Mouse (Mus musculus) right cerebral cortex, postnatal 14 days (tissue): ENCODE results near the gene Zfp92.
"Not testable (repeated sequence)": the region's sequence is repeated elsewhere in the genome, so short reads cannot be mapped to it uniquely, and the experiment has no call there.

Experiments used
- DNase-seq: peaks from one replicate; pipeline ENCODE4 v3.0.0; 2022

Gene Zfp92

DNA sequence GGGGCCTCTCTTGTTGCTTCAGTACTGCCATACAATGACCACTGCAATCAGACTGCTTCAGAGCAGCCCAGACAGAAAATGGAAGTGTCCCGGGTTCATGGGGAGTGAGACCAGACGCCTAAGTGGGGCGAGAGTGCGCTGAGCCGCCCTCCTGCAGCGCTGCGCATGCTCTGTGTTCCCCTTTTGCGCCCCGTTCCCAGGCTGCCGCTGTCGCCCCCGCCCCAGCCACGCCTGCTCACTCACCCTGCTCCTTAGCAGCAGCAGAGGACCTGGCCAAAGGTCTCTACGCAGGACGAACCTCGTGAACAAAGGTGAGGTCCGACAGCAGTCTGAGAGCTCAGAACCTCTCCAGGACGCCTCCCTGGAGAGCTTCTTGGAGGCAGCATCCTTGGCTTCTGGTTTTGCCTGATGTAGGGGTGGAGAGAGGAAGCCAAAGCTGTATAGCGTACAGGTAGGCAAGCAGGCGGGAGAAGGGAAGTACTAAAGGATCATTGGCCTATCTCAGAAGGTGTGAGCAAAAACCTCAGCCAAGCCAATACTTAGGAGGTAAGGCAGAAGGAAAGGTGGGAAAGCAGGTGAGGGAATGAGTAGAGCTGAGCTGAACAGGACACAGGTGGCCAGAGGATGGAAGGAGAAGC is at the start of gene Zfp92:
TSS of gene Zfp92 (plus strand) at position 217 of the 638 bp plus-strand sequence.
- DNase-seq, result no peak

DNA sequence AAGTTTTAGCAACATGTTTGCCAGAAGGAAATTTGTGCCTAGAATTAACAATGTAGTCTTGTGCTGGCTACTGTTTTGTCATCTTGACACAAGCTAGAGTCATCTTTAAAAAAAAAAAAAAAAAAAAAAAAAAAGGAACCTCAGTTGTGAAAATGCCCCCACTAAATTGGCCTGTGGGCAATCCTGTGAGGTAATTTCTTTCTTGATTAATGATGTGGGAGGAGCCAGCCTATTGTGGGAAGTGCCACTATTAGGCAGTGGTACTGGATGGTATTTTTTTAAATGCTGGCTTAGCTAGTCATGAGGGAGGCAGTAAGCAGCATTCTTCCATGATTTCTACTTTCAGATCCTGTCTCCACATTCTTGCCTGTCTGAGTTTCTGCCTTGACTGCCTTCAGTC is 47.6 kb upstream of the Zfp92 start:
- no peak for DNase-seq

DNA sequence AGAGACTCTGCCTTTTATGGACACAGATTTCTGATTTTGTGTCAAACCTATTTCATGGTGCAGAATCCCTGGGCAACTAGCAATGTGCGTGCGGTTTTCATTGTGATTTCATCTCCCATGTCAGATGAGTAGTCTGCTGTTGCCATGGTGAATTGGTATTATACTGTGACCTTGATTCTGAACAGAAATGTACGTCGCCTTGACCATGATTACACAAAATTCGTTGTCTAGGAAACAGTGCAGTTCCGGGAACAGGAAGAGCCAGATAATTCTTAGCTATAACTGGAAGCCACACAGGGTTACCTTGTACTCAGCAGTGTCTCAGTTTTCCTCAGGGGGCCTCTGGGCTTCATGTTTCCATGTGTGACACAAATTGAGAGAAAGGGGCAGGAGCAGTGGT is 26.5 kb upstream of the Zfp92 start:
- no peak for DNase-seq

DNA sequence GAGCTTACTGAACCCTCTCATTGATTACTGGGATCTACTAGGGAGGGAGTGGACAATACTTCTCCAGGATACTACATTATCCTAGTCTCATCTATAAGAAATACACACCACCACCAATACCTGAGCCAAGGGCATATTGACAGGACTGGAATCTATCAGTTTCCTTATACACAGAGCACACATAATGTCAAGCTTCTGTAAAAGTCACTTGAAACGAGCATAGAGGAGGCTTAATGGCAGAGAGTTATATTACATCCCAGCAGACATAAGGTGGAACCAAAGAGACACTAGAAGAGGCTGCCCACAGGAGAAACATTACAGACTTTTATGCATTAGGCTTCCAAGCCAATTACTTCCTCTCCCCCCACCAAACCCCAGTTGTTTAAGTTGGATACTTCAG is 26.0 kb upstream of the Zfp92 start:
- DNase-seq, result no peak

DNA sequence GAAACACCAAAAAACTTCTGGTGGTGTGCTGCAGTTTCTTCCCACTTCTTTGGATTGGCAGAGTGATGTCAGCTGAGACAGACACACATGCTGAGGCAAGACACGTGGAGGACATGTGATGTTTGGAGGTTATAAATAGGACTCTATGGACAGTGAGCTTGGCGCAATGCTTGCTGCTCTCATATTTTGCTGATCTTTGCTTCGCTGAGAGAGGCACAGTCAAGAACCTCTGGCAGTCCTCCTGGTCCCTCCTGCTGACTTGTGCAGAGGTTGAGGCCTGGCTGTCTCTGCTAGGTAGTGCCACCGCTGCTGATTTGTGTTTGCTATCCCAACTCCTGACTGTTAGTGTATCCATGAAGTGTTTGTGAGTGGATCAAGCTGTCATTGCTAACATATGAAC is 19.4 kb upstream of the Zfp92 start:
- DNase-seq, result no peak

DNA sequence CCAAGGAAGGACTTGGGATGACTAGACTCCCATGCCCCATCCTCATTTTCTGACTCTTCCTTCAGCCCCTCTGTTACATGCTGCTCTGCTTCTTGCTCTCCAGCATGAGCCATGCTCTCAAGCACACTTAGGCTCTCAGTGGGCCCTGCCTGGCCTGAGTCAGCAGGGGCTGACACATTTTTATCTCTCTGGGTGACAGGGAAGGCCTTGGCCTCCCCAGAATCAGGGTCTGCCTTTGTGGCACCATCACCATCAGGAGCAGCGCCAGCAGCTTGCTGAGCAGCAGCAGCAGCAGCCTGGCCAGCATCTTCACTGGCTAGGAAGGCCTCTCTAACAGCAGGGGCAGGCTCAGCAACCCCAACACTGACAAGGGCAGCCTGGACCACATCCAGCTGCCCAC is 14.4 kb upstream of the Zfp92 start:
- no peak for DNase-seq

DNA sequence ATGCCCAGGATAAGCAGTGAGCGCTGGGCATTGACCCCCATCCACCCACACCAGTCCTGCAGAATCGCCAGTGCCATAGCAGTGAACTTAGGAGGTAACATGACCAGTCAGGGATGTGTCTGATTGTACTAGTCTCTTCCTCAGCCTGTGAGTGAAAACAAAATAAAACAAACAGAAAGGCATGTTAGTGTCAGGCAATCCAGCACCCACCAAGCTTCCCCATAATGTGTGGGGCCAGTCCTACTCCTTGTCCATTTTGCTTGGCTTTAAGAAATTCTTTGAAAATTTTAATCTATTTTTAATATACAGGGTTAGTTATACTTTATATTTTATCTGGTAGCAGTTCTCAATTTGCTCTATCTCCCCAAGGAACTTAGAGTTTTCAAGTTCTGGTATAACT is 12.3 kb upstream of the Zfp92 start, which contains the start of gene Gm18336:
TSS of gene Gm18336 (minus strand) at position 101 of the 400 bp plus-strand sequence.
- not testable (repeated sequence) for DNase-seq

DNA sequence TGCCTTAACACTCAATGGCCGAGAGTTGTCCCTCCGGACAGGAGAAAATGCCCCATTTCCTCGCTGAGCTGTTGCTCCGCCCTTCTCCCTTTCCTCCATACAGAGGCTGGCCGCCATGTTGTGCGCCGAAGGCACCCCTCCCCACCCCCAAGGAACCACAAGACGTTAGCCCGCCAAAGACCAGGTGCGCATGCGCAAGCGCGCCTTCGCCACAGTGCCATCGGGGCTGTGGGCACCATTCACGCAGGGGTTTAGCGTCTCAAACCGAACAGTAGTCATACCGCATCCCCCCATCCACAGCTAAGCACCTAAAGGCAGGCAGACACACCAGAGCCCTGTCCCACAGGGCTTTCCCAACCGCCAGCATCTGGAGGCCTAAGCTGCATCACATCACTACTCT is 9.9 kb upstream of the Zfp92 start:
- DNase-seq, result no peak

DNA sequence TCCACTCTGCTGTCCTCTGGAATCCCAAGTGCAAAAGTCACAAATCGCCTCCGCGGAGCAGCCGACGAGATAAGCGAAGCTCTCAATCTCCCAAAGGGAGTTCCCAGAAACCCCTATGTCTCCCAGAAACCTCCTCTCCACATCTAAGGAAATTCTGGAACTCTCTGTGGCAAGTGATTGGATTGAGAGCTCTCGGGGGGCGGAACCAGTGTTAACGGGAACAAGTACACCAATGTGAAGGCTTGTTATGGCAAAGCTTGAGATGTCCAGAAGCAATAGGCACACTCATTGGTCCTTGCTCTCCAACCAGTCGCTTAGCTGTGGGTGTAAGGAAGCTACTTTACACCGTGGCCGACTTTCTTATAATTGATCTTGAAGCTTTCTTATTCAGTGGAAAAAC is 9.3 kb upstream of the Zfp92 start:
- DNase-seq, result no peak

DNA sequence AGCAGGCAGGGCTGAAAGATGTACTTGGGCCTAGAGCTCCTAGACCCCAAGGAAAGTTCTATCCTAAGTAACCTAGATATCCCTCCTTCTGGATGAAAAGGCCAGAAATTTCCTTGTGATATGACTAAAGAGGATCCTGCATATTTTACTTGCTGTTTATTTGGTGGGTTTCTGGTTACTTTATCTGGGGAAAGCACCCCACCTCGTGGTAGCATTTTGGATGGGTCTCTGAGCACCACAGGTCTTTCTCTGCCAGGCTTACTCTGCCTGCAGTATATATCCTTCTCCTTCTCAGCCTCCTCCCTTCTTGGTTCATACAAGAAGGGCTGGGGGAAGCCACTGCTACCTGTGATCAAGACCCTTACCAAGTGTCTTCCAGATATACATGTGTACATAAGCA is 1.9 kb downstream of the Zfp92 start:
- no peak for DNase-seq

DNA sequence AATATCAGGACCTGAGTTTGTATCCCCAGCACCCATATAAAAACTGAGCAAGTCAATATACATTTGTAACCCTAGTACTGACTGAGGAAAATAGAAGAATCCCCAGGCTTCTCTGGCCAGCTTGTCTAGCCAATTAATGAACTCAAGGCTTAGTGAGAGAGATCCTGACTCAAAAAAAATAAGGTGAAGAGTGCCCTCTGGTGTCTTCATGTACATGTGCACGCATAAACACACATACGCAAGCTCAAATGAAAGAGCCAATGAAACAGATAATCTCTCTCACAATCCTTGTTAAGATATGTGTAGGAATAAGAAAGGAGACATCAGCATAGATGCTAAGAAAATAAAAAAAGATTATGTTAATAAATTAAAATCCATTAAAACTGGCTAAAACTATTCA is 19.1 kb downstream of the Zfp92 start:
- no peak for DNase-seq

DNA sequence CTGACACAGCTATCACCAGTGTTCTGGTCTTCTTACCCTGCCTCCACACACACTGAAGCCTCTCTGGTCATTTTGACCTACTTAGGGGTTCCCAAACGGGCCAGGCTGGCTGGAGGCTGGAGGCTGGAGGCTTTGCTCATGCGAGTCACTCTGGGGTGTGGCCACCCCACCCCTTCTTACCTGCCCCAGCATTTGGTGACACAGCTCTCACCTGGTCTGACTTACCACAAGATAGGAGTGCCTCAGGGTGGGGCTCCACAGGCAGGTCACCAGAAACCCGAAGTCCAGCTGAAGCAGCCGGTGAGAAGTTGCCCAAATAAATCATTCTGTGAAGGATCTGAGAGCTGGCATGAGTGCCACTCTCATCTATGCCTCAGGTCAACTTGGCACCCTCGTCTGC is 22.0 kb downstream of the Zfp92 start:
- DNase-seq, result no peak

DNA sequence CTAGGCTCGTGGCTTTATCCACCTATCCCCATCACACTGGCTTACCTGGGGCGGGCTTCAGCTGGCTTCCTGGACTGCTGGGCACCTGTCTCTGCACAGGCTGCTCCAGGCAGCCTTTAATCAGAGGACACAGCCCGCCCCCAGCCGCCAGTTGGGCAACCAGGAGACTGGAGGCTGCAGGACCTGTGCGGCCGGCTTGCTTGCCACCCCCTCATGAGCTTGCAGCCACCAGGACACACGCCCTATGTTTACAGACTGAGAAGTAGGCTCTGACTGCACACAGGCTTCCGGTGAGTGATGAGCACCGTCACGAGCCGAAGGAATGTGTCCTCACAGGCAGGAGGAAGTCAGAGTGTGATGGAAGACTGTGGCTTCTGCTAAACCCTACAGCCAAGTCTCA is 24.4 kb downstream of the Zfp92 start, which contains the start of gene Trex2:
TSS of gene Trex2 (minus strand) at position 93 of the 400 bp plus-strand sequence.
- DNase-seq, result no peak

DNA sequence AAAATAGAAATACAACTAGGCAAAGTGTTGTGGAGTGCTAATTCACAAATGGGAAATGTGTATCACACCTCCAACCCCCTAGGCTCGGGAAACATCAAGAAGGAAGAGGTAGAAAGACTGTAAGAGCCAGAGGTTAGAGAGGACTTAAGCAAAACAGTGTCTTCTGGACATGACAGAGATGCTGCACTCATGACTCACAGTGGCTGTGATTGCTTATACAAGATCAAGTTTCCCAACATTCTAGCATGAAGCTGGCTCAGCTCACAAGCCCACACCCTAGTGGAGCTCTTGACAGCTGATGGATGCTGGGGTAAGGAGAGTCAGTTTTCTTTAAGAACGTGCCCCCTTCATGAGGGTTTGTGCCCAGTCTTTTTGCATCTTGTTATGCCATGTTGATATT is 30.5 kb downstream of the Zfp92 start:
- DNase-seq, result no peak

DNA sequence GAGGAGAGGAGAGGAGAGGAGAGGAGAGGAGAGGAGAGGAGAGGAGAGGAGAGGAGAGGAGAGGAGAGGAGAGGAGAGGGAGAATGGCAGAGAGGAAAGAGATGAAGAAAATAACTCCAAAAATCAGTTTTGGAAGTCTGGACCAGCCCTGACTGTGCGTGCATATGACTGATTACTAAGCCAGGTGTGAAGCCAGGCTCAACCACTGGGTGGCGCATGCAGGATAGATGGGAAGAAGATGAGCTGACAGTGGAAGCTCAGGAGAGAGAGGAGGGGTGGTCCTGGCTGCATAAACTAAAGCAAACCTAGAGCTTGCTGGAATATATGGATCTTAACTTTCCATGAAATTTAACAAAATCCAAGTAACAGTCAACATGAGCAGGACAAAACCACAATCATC is 41.1 kb downstream of the Zfp92 start:
- DNase-seq, result peak; percentile 69

DNA sequence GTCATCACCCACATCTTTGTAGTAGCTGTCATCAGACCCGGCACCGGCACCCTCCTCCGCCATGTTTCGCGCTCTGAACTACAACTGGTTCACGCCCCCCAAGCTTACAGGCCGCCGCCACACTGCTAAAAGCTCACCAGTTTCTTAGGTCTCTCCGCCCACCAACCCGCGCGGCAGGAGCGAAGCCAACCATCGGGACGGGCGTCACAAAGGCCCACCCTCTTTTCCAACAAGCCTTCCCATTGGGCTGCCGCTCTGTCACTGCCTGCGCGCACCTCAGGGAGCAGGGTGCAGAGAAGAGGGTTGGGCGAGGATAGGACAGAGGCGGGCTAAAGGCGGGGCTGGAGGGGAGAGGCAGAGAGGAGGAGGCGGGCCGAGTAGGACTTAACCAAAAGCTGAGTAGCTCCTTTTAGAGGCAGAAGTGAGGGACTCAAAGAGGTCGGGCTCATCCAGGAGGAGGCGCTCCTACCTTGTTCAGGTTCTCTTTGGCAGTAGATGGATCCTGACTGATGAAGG is 48.0 kb downstream of the Zfp92 start, which contains the start of gene Haus7:
TSS of gene Haus7 (minus strand) at position 168 of the 516 bp plus-strand sequence.
- DNase-seq, result peak; percentile 86

DNA sequence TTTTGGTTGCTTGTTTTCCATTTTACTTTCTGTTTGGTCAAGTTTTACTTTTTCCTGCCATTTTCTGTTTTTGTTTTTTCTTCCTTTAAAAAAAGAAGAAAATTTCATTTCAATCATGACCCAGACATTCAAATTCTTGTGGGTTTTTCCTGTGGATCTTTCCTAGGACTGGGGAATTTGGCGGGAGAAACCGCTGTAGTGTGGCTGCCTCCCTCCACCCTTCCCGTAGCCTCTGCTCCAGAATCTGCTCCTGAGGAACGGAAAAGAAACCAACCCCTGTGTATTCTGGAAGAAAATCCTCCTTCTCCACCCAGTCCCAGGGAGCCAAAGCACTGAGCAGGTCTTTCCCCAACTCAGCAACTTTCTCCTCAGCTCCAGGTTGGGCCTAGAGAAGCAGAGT is 49.9 kb downstream of the Zfp92 start:
- DNase-seq, result no peak

DNA sequence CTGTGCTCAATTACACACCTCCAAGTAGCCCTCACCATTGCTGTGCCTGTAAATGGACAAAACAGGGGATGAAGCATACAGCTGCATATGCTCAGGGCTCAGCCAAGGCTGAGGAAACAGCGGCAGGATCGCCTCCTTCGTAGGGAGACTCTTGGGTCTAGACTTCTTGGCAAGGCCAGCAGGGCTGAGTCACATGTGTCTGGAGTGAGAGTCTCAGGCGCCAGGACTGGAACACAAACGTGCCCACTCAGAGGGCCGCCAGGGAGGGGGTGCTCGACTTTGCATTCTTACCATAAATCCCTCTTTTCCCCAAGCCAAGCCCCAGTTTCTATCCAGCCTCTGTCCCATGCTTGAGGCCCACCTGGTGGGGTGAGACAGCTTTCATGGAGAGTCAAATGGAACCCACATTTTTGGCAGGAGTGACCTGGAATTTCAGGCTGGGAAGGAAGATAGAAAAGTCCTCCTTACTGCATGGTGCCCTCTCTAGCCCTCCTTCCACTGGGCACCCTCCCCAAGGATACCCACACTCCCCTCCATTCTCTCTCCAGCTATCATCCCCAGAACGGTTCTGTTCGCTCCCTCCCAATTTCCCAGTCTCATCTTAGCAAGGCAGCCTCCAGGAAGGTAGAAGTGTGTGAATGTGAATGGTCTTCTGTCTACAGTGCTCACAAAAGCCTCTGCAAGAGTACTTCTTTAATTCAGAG is 54.7 kb downstream of the Zfp92 start:
- DNase-seq, result no peak

DNA sequence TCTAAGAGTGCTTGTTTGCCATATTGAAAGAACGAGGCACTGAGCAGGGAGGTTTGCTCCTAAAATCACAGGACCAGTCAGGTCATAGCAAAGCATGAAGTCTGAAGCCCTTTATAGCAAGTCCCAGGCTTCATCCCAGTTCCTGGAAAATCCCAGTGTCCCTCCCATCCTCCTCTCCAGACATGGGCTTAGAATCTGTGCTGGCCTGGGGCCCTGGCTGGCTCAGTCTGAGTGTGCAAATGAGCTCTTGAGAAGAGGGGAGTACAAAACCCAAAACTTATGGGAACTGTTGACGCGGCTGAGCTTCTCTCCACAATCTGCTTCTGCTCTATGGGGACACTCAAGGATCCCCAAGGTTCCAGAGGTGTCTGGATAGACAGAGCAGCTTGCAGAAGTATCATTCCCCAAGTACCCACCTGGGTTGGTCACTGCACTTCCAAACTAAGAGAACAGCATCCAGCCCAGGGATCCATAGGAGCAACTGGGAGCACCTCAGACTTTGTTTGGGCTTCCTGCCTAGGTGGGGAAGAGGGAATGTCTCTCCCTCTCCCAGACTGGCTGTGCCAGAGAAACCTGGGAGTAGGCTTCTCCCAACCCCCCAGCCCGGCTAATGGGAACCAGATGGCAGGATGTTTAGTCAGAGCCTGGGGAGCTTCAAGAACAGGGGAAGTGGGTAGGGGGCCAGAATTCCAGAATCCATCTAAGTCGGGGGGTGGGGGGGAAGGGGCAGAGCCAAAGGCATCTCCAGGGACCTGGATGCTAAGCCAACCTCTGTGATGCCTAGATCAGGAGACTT is 56.7 kb downstream of the Zfp92 start:
- no peak for DNase-seq

DNA sequence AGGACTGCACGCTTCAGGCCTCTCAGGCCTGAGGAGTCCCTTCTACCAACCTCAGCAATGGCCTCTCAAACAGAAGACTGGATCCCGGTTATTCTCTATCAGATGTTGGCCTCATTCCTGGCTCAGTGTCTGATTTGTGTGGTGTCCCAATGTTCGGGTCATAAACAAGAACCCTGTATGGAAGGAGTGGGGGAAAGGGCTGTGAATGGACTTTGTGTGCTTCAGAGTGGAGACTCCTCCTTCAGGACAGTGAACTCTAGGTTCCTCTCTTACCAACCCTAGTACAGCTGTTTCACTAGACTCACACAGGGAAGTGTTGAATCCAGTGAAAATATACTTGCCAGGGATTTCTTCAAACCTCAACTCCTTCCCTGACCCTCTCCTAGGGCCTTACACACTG is 57.4 kb downstream of the Zfp92 start:
- no peak for DNase-seq

DNA sequence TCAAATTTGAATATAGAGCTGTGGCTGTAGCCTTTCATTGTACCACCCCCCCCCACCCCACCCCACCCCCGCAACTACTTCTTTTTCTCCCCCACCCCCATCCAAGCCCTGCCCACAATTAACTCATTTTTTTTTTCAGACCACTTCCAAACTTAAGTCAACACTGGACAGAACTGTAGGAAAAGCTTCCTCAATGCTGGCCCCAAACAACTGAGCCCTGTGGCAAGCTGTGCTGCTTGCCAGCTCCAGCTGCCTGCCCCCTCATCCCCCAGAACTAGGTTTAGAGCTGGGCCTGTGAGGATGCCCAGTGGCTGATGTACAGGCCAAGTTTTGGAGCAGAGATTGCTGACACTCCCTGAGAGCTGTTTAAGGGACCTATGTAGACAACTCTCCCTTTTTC is 57.9 kb downstream of the Zfp92 start:
- no peak for DNase-seq

DNA sequence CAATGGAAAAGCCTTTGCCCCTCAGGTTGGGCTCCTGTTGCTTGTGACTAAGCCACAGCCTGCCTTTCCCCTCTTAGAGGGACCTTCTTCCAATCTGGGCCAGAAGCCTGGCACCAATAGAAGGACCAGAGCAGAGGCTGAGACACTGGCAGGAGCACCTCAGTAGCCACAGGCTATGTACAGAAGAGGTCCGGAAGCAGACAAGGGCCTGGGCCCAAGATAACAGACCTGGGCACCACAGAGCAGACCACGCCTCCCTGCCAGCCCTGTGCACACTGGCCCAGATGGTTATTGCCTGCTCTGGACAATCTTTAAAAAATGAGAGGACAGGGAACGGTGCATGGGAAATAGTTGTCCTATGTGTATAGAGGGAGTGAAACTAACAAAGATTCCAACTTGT is 60.9 kb downstream of the Zfp92 start:
- DNase-seq, result no peak

DNA sequence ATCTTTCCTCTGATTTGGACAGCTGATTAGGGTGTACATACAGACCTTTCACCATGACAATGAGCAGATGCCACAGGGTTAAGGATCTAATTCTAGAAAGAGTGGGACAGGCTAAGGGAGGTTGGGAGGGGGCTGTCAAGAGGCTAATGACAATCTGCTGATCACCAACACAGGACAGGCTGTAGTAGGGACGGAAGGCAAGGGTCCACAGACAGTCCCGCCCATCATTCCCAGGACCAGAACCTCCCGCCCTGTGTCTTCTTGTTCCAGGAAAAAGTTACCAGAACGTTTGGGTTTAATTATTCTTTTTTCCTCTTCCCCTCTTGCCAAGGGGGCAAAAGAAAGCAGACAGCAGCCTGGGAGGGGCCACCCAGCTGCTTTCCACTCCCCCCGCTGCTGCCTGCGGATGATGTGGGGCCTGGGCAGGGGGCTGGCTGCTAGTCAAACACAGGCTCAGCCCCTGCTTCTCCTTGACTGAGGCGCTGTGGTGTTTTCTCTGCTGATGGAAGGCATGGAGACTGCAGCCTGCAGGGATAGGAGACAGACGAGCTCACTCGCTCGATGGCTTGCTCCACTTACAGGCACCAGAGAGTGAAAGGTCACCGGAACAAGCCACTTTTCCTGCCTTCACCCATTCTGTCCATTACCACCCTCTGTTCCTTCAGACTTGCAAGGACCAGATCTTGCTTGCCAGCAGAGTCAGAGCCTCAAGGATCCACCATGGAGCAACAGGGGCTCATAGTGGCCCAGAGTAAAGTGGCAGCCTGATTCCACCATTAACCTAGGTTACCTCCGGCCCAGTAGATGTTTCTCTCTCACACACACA is 63.7 kb downstream of the Zfp92 start:
- DNase-seq, result no peak
